Mouse (Mus musculus): ENCODE measurements around the gene Pxdc1.

- no peak for TF ChIP-seq CTCF (IDR thresholded peaks at IDR 0.05; ENCODE audit: borderline replicate concordance, insufficient read depth, low read length)
- TF ChIP-seq POLR2A (IDR thresholded peaks at IDR 0.05; ENCODE audit: low read depth, low read length), result no peak
These were observed 7.8 kb downstream of the Pxdc1 start for GRCm38 (mm10) chr13:34645519-34645918.

All from embryonic fibroblast, embryonic 13.5 days (primary cell).